Mouse (Mus musculus): ENCODE results near the gene Dgke.
A peak's percentile ranks its signal among the peaks of the same experiment; 100 is the strongest.
"Not testable (repeated sequence)": the region's sequence is repeated elsewhere in the genome, so short reads cannot be mapped to it uniquely, and the experiment has no call there.

The Dgke gene

DNA sequence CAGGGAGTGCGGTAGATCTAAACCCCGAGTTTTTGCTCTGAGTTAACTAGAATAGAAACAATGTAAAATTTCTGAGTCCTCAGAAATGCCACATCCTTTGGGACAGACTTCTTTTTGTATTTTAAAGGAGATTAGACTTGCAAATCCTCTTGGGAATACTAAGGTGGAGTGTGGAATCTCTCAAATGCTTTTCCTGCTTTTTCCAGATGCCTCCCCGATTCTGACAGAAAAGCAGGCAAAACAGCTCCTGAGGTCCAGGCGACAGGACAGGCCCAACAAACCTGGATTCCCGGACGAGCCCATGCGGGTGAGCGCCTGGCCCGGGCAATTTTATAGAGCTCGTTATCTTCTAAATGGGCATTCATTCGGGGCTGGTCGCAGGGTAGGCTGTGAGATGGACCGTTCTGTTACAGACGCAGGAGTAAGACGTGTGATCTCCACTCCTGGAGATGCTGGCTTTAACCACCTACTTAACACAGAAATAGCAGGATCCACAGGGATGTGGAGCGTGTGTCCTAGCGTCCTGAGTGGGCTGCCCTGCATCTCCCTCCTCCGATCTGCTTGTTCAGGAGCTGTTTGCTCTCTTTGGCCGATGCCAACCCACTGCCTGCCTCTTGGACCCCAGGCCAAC lies 8.2 kb upstream of the Dgke start:
- DNase-seq (ENCODE audit: low spot score), result no peak

DNA sequence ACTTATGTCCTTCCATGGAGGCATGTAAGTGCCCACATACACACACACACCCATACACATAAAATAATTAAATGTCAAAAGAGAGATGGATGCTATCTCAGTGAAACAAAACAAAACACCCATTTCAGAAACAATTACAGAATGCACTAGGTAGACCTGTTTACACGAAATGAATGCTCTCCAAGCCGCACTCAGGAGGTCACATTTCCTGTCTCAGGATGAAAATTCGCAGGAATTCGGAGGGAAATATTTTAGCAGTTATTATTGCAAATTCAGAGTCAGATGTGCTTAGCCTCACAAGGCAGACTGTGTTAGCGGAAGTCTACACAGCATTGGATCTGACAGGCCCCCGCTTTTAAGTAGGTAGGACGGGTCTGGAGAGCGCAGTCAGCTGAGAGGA lies 6.9 kb upstream of the Dgke start, which contains the start of gene Gm525:
Gene Gm525, plus strand, starts transcription at position 301 of the 400 bp plus-strand sequence.
- no peak for DNase-seq (ENCODE audit: low spot score)

DNA sequence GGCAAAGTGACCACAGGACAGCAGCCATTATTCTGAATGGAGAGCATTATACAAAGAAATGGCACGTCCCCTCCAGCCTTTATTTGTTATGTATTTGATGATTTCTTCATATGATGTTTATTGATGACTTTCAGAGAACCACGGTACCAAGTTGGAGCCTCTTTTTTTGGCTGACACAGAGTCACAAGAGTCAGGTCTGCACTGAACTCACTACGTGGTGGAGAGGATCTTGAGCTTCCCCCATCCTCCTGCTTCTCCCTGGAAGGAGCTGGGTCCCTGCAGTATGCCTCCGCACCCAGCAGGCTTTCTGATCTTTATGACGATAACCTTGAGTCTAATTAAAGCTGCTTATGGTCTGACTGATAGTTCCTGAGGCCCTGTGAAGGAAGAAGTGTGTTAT lies 4.9 kb upstream of the Dgke start:
- DNase-seq (ENCODE audit: low spot score), result no peak

DNA sequence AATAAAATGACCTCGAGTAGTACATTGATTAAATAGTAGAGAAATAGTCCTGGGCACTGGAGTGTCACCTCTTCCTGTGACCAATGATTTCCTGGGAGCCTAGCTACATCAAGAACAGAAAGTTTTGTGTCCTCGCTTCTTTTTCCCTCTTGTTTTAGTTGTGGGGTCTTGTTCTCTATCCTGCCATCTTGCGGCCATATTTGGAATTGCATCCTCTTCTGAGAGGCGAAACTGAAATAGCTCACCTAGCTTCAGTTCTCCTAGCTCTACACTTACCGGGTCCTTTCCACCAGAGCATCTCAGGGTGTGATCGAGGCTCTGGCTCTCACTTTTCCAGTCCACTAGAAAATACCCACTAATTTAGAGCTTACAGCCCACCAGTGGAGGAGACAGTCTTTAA lies 2.7 kb upstream of the Dgke start:
- peak; percentile 55 for DNase-seq (ENCODE audit: low spot score)

DNA sequence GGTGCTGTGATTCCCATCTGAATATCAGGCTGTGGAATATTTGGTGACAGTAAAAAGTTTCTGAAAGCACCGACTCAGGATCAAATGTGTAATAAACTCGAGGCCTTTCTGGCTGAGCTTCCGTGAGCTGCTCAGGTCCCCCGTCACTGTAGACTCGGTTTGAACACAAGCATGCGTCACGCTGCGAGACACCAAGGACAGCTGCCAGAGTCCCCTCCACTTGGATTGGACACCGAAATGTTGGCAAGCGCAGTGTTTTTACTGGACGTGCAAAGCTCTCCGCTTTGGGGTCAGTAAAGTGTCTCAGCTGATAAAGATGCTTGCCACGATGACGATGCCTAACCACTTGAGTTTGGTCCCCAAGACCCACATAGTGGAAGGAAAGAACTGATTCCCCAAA lies 2.0 kb upstream of the Dgke start:
- DNase-seq (ENCODE audit: low spot score), result no peak

DNA sequence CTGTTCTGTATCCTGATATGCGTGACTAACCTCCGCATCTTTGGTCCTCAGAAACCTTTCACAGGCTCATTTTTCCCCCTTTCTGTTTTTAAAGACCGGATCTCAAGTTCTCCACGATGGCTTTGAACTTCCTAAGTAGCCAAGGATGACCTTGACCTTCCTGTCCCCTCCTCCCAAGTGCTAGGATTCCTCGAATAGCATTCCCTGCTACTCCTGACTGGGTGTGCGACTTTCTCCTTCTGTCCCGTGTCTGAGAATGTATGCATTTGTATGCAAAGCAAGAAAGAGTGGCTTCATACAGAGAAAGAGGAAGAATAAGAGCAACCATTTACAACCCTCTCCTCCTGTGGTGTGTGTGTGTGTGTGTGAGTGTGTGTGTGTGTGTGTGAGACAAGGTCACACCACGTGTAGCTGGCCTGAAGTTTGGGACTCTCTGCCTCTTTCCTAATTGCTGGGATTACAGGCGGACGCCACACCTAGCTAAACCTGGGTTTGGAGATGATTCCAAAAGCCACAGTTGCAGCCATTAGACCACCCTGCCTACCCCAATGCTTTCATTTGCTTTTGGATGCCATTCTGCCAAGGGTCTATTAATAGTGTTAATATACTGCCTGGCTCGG lies 1.3 kb upstream of the Dgke start:
- no peak for DNase-seq (ENCODE audit: low spot score)

DNA sequence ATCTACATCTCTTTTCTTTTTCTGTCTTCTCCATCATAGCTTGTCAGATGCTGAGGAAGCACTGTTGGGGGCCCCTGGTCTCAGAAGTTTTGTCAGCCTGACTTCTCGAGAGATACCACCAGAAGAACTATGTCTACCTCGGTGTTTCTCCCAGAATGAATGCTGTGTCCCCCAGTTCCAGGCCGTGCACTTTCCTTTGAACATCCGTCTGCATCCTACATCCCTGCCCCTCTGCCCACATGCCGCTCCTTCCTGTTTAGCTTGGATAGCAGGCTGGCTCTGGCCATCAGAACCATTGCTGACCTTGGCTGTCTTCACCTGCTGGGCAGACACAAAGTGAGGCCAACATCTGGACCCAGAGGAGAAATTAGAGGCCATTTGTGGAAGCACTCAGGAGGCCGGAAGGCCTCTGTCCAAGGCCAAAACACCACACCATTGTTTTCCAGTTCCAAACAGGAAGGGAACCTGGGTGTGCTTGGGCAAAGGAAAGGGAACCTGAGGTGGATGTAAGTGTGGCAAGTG lies 712 bp upstream of the Dgke start:
- DNase-seq (ENCODE audit: low spot score), result no peak

DNA sequence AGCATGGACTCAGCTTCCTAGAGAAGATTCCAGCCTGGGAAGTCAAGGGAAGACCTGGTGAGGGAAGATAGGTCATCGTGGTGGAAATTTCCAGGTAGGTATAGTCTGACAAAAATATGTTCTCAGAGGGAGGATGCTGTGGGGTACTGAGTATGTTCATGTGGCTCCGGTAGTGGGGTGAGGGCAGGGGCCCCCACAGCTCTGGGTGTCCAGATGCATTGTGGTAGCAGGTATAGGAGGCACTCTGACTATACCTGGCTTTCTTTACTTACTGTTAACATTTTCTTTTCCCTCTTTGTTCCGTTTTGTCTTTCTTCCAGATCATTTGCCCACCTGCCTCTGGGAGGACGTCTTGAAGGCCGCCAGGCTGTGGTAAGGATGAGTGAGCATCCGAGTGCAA lies 524 bp downstream of the Dgke start:
- no peak for DNase-seq (ENCODE audit: low spot score)

DNA sequence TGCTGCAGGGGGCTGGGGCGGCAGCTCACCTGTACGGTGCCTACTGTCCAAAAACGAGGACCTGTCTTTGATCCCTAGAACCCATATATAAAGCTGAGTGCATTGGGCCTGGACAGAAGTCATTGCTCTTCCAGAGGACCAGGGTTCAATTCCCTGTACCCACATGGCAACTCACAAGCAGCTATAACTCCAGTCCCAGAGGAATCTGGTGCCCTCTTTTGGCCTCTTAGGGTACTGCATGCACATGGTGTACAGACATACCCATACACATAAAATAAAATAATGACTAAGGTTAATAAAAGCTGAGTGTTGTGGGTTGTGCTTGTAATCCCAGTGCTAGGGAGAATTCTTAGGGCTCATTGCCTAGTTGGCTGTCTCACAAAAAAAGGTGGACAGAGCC lies 1.4 kb downstream of the Dgke start:
- no peak for DNase-seq (ENCODE audit: low spot score)

DNA sequence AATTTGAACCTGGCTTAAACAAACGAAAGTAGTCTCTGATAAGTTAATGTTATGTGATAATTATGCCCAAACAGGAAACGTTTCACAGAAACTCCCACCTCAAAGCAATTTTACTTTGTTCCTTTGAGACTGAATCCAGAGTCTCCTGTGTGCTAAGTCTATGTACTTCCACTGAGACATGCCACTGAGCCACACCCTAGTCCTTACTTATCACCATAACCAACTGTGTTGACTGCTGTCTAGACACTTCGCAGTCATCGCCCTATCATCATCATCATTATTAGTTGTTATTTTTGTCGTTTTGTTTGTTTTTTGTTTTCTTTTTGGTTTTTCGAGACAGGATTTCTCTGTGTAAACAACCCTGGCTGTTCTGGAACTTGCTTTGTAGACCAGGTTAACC lies 2.3 kb downstream of the Dgke start:
- no peak for DNase-seq (ENCODE audit: low spot score)

DNA sequence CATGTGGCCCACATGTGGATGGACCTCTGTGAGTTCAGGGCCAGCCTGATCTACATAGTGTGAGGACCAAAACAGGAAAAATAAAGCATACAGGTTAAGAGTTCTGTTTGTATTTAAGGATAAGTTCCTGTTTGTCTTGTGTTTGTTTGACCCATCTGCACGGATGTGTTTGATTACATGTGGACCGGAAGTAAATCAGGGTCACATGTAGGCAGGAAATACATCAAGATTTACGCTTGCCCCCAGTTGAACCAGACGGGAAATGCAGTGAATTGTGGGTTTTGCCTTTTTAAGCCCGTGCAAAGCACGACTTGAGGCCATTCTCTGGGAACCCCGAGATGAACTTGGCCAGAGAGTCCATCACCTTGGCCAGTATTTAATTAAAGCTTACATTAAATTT lies 5.3 kb downstream of the Dgke start:
- DNase-seq (ENCODE audit: low spot score), result no peak

DNA sequence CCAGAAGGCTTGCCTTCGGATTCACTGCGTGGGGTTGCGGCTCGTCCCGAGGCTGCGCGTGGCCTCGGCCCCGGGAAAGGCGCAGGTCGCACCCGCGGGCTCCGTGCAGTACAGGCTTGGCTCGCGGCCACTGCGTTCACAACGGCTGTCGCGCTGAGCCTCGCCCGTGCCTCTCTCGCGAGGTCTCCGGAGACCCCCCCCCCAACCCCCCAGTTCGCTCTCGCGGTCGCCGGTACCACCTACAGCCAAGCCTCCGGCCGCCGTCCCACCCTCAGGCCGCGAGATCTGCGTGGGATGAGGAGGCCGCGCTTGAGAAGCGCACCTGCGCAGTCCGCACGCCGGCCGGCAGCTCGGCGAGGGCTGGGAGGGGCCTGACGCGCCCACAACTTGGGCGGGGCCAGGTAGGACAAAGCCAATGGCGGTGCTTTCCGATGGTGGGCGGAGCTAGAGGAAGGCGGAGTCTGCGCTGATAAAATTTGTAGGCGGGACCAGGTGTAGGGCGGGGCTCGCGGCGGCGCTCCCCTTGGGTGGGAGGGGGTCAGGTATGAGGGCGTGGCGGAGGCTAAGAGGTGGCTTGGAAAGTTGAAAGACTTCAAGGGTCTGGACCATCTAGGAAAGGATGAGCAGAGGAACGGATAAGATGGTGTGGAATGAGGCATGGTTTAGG lies 6.1 kb downstream of the Dgke start:
- peak; percentile 92 for DNase-seq (ENCODE audit: low spot score)

DNA sequence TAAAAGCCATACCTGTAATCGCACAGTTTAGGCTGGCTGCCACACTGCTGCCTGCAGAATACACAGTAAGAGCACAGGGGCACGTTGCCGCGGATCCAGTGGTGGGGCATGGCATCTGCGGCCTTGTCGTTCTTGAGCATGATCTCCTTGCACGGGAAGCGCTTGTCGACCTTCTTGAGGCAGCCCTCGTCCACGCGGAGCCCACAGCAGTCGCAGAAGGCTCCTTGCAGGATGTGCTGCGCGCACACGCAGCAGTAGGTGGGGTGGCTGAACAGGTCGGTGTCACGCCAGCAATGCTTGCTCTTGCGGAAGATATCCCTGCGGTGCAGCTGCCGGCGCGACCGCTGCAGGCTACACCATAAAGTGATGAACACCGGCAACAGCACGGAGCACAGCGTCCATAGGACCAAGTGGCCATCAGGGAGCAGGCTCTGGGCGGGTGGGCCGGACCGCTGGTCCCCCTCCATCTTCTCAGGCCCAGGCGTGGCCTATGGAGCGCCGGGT lies 6.7 kb downstream of the Dgke start:
- DNase-seq (ENCODE audit: low spot score), result peak; percentile 30

DNA sequence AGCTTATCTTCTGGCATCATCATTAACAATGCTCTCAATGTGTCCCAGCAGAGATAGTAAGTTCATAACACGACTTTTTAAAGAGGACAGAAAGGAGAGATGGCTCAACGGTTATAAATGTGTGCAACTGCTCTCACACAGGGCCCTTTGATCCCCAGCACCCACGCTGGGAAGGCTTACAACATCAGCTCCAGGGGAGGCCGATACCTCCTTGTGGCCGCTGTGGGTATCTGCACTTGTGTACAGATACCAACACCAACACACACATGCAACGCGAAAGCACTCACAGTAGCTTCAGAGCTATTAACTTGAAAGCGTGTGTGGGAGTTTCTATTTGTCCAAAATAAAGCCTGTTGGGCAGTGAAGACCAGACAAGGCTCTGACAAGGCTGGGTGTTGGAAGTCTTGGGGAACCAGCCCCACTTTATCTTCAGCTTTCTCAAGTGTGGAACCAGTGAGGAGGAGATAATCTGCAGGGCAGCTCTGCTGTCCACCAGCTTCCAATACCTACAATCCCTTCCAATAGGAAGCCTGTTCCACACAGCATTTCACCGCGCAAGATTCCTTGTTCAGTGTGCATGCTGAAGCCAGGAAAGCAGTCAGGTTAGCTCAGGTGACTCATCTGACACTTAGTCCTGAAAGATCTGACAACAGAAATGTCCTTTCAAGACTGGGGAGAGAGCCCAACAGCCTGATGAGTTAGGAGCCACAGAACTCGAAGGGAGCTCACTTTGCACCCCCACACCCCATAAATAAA lies 8.0 kb downstream of the Dgke start:
- DNase-seq (ENCODE audit: low spot score), result peak; percentile 31

DNA sequence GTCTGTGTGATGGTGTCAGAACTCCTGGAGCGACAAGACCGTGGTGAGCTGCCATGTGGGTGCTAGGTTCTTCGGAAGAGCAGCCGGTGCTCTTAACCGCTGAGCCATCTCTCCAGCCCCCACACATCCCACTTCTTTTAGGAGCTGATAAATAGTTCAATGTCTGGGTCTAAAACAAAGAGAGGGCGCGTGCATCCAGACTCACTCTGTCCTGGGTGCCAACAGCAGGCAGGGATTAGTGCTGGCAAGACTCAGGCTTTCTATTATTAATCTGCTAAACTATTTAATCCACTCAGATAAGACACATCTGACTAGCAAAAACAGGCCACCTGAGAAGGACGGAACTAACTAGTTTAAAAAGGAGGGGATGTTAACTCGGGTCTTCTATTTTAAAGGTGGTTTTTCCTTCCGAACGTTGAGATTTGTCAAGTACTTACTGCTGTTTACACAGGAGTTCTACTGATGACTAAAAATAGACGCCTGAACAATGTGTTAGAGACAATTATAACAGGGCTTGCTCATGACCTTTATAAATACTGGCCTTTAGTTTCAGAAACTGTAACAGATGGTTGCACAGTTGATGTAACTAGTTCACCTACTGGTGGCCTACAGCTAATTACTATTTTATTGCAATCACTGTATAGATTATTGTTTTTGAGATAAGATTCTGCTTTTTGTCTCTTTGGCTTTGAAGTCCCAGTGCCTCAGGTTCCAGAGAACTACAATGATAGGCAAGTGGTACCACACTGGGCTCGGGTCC lies 10.5 kb downstream of the Dgke start:
- DNase-seq (ENCODE audit: low spot score), result peak; percentile 34

DNA sequence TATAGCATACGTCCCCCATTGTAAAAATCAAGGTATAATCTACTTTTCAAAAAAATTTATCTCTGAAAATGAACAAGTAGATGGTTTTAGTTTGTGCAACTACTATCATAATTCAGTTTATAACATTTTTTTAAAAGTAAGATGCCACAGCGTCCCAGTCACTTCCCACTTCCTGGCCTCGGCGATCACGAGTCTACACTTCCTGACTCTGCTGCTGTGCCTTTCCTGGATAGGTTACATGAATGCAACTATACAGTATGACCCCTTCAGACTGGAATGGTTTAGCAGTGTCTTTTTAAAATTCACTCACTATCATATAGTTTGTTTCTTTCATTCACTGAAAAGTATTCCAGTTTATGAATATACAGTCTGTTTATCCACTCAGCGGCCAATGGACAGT lies 14.9 kb downstream of the Dgke start:
- no peak for DNase-seq (ENCODE audit: low spot score)

DNA sequence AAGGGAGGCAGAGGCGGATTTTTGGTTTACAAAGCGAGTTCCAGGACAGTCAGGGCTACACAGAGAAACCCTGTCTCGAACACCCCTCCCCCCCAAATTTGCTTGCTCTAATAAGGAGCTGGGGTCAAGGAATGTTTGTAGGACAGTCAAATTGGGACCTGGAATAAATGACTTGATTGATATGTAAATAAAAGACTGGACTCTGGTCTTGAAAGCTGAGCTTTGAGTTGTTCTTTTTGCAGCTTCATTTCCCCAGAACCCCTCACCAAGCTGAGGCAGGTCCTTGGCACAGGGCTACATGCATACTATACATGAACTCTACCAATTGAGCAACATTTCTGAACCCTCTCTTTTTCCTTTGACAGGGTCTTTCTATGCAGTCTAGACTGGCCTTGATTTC lies 20.6 kb downstream of the Dgke start:
- no peak for DNase-seq (ENCODE audit: low spot score)

DNA sequence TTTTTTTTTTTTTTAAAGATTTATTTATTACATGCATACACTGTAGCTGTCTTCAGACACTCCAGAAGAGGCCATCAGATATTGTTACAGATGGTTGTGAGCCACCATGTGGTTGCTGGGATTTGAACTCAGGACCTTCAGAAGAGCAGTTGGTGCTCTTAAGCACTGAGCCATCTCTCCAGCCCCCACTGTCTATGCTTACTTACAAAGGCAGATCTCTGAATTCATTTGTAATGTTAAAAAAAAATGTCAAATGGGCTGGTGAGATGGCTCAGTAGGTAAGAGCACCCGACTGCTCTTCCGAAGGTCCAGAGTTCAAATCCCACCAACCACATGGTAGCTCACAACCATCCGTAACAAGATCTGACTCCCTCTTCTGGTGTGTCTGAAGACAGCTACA lies 21.1 kb downstream of the Dgke start:
- DNase-seq (ENCODE audit: low spot score), result not testable (repeated sequence)

DNA sequence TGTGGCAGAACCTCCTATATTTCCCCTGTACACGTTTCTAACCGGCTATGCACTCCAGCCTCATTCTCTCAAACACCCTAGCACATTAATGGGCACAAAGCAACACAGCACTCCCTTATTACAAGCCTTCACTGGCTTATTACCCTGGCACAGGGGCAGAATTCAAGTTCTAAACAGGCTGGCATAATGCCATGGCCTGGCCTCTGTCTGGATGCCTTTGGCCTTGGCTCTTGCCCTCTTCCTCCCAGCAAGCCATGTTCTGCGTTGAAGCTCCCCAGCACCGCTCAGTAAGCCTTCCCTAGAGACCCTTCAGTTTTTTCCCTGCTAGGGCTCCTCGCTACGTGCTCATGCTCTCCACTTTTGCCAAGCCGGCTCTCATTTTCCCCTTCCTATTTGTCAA lies 23.6 kb downstream of the Dgke start:
- DNase-seq (ENCODE audit: low spot score), result peak; percentile 59

DNA sequence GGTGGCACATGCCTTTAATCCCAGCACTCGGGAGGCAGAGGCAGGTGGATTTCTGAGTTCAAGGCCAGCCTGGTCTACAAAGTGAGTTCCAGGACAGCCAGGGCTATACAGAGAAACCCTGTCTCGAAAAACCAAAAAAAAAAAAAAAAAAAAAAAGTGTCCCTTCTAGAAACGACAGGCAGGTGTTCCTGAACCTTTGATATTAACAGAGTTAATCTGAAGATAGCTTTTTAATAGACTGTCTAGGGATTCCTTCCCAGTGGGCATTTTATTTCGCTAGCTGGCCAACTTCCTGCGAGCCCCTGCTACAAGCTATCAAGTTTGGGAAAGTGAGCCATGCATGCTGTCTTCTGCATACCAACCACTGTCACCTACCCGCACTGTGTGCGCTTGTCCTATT lies 25.6 kb downstream of the Dgke start:
- not testable (repeated sequence) for DNase-seq (ENCODE audit: low spot score)

DNA sequence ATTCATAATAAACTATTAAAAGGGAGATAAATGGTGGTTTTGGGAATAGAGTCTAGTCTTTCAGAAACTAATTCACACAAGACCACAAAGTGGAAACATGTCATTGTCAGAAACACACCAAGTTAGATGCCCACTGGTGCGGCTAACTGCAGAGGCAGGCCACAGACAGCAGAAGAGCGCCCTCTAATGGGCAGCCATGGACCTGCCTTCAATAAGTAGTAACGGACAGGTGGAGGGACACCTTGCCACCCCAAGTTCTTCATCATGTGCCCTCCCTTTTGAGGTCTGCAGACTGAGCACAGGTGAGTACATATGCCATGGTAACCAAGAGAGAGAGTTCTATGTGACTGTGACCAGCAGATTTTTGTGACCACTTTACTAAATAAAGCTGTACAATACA lies 27.3 kb downstream of the Dgke start:
- peak; percentile 66 for DNase-seq (ENCODE audit: low spot score)

DNA sequence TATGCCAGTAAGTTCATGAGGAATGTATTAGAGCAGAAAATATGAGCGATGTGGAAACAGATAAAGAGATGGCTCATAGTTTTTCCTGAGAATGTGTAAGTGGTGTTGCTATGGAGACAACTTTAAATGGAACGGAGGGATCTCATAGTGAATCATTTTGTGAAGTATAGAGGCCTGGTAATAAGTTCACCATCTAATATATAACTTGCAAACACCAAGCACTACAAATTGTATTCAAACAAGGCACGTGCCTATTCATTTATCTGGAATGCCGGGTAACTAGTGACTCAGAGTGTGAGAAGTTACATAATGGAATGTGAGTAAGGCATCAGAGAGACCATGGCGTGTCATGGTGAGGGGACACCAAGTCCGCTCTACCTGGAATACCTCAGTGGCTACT lies 28.2 kb downstream of the Dgke start:
- no peak for DNase-seq (ENCODE audit: low spot score)

All from adipocyte (in vitro differentiated cells).